13 mouse cellular contexts compared by ENCODE assay signal in the genomic region with DNA sequence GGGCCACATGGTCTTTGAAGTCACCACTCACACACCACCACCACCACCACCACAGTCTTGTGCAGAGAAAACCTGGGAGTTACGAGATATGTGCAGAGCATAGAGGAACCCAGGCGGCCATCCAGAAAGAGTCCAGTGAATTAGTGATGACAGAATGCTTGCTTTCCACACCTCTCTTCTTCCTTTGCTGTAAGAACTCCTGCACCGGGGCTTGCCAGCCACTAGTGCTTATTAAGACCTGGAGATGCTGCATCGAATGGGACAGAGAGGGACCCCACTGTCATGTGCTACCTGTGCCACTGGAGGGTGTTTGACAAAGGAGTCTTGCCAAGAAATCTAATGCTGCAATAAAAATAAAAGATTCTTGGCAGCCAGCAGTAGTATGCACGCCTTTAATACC.
DNase-seq lines count a peak whose midpoint lies in the region; ATAC-seq and TF ChIP-seq lines count a peak whose summit lies in the region.
"Had no signal": no experiment of that assay in that cellular context is flagged by ENCODE, and none has a peak within 500 bp of the region (broad histone marks: within the 10 kb centered on the region; RNA-seq: fewer than 3 reads in every experiment).

No protein-coding gene starts in this region.

- in situ Hi-C loops in CH12.LX (cut with MboI; ENCODE audit: low pct_ligation_motif_present, low pct_unique_long_range_greater_than_20kb, low sequenced_read_pairs), result no loop called here

- dilution Hi-C loops in CH12.LX (cut with MboI; ENCODE audit: extremely low pct_ligation_motif_present, extremely low pct_unique_long_range_greater_than_20kb, low sequenced_read_pairs), result no loop called here

- WGBS in kidney, embryonic 16.5 days, result 82% methylated on average over 5 of the region's 5 CpGs

- no peaks in the 10 kb centered on the region for H3K79me2 ChIP-seq in CH12.LX (replicated peaks; ENCODE audit: control insufficient read depth, extremely low read depth, insufficient read depth, poor library complexity, severe bottlenecking)

- no peak for TF ChIP-seq POLR2A in CH12.LX (IDR thresholded peaks at IDR 0.05; ENCODE audit: low read depth, low read length)

- H3K9ac ChIP-seq in kidney, embryonic 16.5 days (replicated peaks; ENCODE audit: low read length), result no peak overlapping the region
- no peak overlapping the region for H3K9ac ChIP-seq in CH12.LX (ENCODE audit: insufficient read depth, low read depth)
- H3K9ac ChIP-seq: hindbrain, embryonic 15.5 days had no signal

- no peak overlapping the region for H3K4me3 ChIP-seq in kidney, embryonic 16.5 days (ENCODE audit: low read length)
- H3K4me3 ChIP-seq in CH12.LX (replicated peaks in 1 of 3; ENCODE audit: low read depth in 2 of 3, low read length in 2 of 3, poor library complexity in 1 of 3), result no peak overlapping the region
- H3K4me3 ChIP-seq: hindbrain, embryonic 15.5 days had no signal

- H3K27ac ChIP-seq in kidney, embryonic 16.5 days (ENCODE audit: low read length), result no peak overlapping the region
- H3K27ac ChIP-seq in CH12.LX (ENCODE audit: insufficient read depth, low read depth), result peak overlapping the region; percentile 20
- H3K27ac ChIP-seq: hindbrain, embryonic 15.5 days had no signal

- H3K27me3 ChIP-seq in kidney, embryonic 16.5 days (ENCODE audit: insufficient read depth, low read length), result no peaks in the 10 kb centered on the region
- peaks cover 27% of the 10 kb centered on the region for H3K27me3 ChIP-seq in CH12.LX (replicated peaks)
- H3K27me3 ChIP-seq: hindbrain, embryonic 15.5 days had no signal

- H3K9me3 ChIP-seq in kidney, embryonic 16.5 days (ENCODE audit: low read length), result no peaks in the 10 kb centered on the region
- H3K9me3 ChIP-seq in CH12.LX (replicated peaks; ENCODE audit: low read length), result peaks cover 2% of the 10 kb centered on the region
- H3K9me3 ChIP-seq: hindbrain, embryonic 15.5 days had no signal

- no peak for DNase-seq in kidney, adult 9 months
- DNase-seq in CH12.LX (ENCODE audit: extremely low read depth), result peak; percentile 14
- DNase-seq in thymus, postnatal 25 days, result peak; percentile 47
- DNase-seq in adrenal gland, postnatal 4 days (ENCODE audit: low spot score in 2 of 2), result no peak
- DNase-seq: adrenal gland, postnatal 14 days; cerebellum, postnatal 10 days; gastrocnemius, postnatal 10 days; right cerebral cortex, postnatal 4 days had no signal

- no peaks in the 10 kb centered on the region for H3K36me3 ChIP-seq in kidney, embryonic 16.5 days (ENCODE audit: insufficient read depth, low read length)
- H3K36me3 ChIP-seq in CH12.LX (replicated peaks in 1 of 2; ENCODE audit: control insufficient read depth in 1 of 2, insufficient read depth in 1 of 2, low read length in 1 of 2), result peaks cover 3 to 21% of the 10 kb centered on the region in 2 experiments
- H3K36me3 ChIP-seq: hindbrain, embryonic 15.5 days had no signal

- TF ChIP-seq EP300 in CH12.LX (IDR thresholded peaks at IDR 0.05; ENCODE audit: low read length), result no peak

- no peak overlapping the region for H3K4me2 ChIP-seq in kidney, embryonic 16.5 days (replicated peaks; ENCODE audit: low read depth, low read length)
- H3K4me2 ChIP-seq in CH12.LX (ENCODE audit: insufficient read depth, low read depth, poor library complexity, severe bottlenecking), result peak overlapping the region; percentile 73; the same call in 1 of the 2 replicates
- H3K4me2 ChIP-seq: heart, embryonic 11.5 days; hindbrain, embryonic 15.5 days had no signal

- no peaks in the 10 kb centered on the region for H3K4me1 ChIP-seq in kidney, embryonic 16.5 days (ENCODE audit: insufficient read depth, low read length)
- H3K4me1 ChIP-seq in CH12.LX (ENCODE audit: control insufficient read depth in 1 of 2, insufficient read depth in 2 of 2), result peaks cover 5 to 15% of the 10 kb centered on the region in 2 experiments; a peak in 3 of 4 replicates
- H3K4me1 ChIP-seq: hindbrain, embryonic 15.5 days had no signal

- 0 out of 2 replicates have a peak, but pooled peaks have one; percentile 2 for ATAC-seq in kidney, embryonic 16.5 days (ENCODE audit: low FRiP score, low TSS enrichment)
- ATAC-seq in inflammation-experienced regulatory T-cells, adult 6 months, result peak; percentile 12
- no peak for ATAC-seq in granulocyte monocyte progenitor cell, adult 5-6 weeks (replicated peaks; ENCODE audit: poor library complexity, severe bottlenecking)

- TF ChIP-seq CTCF in CH12.LX (conservative IDR thresholded peaks at IDR 0.05 in 1 of 2, IDR thresholded peaks at IDR 0.05 in 1 of 2; ENCODE audit: low read depth in 2 of 2, low read length in 2 of 2), result peak in 1 of 2 experiments; percentile 14; a peak in 1 of 4 replicates

- no peak for TF ChIP-seq RAD21 in CH12.LX (IDR thresholded peaks at IDR 0.05; ENCODE audit: low read depth, low read length)

TF ChIP-seq in CH12.LX, 34 proteins besides CTCF, POLR2A, EP300 and RAD21:
- TF ChIP-seq TBP (conservative IDR thresholded peaks at IDR 0.05; ENCODE audit: low read depth, low read length) (no peak), ZNF384 (IDR thresholded peaks at IDR 0.05; ENCODE audit: low read depth, low read length) (no peak), ETS1 (conservative IDR thresholded peaks at IDR 0.05; ENCODE audit: low read depth, low read length) (no peak), USF2 (conservative IDR thresholded peaks at IDR 0.05; ENCODE audit: low read depth, low read length) (no peak), NELFE (IDR thresholded peaks at IDR 0.05; ENCODE audit: low read depth, low read length) (no peak), MYC (IDR thresholded peaks at IDR 0.05; ENCODE audit: low read depth, low read length) (no peak), MAFK (IDR thresholded peaks at IDR 0.05; ENCODE audit: insufficient replicate concordance, low read length) (no peak), NRF1 (IDR thresholded peaks at IDR 0.05; ENCODE audit: low read depth, low read length) (no peak), JUN (IDR thresholded peaks at IDR 0.05; ENCODE audit: insufficient read depth, low read depth, low read length) (no peak), POLR2AphosphoS2 (IDR thresholded peaks at IDR 0.05; ENCODE audit: low read depth, low read length) (no peak)

Comparison
In these comparisons a context has a peak if more than half of its experiments do, and no peak if none do; other contexts are left out.
1. DNase-seq: peak in CH12.LX (single experiment) and thymus, postnatal 25 days (single experiment); none in kidney, adult 9 months (single experiment) and adrenal gland, postnatal 4 days (0 of 2).